Mouse (Mus musculus) spleen, postnatal 10 days (tissue): ENCODE measurements at regions not wholly inside any gene's neighbourhood (a gene's known extent, or its start where the extent isn't known, plus 50 kb on each side); places are given as distances from the start of the nearest gene placed in this dataset.

ENCODE experiments used
- DNase-seq, 2 experiments: peaks; one replicate each; pipeline ENCODE4 v3.0.0; 2021 to 2022; ENCODE audit warnings: low spot score in 2 of 2

GRCm38 (mm10) chr14:68022925-68023324 lies 1271.2 kb downstream of the Synb start:
- DNase-seq: no peak

GRCm38 (mm10) chr14:68021240-68021639 lies 1272.9 kb downstream of the Synb start:
- DNase-seq: no peak

- DNase-seq: no peak
Measured at GRCm38 (mm10) chr14:68020769-68021168, 1273.3 kb downstream of the Synb start.

- DNase-seq: no peak
Measured at GRCm38 (mm10) chr14:68018686-68019085, 1275.4 kb downstream of the Synb start.

DNA sequence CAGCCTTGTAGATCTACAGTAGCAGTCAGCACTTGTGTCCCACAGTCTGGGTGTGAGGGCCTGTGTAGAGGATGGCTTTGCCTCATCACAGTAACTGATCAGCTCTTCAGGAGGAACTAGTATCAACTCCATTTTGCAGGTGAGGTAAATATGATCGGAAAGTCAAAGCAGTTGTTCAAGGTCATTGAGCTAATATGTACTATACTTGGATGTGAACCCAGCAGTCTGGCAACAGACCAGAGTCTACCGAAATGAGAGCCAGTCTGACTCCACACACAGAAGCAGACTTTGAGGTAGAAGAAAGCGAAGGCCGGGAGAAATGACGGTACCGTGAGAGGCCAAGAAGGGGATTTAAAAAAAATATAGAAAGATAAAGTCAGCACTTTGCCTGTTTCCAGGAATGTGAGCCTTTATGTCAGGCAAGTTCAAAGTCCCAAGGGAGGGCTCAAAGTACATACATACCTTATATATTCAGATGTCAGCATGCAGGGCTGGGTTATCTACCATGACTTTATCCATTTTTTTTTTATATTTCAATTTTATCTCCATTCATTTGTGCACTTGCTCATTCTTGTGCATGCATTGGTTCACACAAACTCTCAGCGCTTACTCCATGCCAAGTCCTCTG lies 1297.2 kb downstream of the Synb start:
- no peak for DNase-seq

GRCm38 (mm10) chr14:67993611-67994051 lies 1300.5 kb downstream of the Synb start:
- no peak for DNase-seq

DNA sequence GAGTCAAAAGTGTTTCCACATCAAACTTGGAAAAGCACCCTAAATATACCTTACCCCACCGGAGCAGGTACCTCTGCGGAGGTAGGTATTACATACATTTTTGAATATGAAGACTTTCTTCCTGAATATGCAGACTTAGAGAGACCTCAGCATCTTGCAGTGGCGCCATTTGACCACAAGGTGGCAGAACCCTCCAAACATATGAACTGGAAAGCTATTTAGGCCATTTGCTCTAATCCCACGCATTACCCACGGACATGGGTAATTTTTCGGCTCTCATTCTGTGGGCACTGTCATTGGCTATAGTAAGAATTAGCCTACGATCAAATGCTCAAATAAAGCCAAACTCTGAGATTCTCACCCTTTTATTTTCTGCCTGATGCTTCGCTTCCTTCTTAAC lies 1301.0 kb downstream of the Synb start:
- DNase-seq: peak; percentile 12 to 54

DNA sequence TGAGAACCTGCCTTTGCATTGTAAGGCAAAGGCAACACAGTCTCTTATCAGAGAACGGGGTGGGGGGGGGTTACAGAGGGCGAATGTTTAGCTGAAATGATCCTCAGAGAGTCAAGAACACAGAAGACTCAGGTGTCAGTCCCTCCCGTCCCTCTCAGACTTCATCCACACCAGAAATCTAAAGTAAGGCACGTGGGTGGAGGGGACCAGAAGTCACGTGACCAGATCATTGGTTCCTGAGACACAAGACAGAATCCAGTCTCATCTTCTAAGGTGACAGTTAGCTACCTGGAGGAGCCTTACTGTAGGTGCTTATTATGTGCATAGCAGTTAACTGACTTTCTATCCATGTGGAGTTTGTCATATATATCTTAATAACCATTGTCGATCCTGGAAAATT lies 1302.0 kb downstream of the Synb start:
- DNase-seq: no peak

DNA sequence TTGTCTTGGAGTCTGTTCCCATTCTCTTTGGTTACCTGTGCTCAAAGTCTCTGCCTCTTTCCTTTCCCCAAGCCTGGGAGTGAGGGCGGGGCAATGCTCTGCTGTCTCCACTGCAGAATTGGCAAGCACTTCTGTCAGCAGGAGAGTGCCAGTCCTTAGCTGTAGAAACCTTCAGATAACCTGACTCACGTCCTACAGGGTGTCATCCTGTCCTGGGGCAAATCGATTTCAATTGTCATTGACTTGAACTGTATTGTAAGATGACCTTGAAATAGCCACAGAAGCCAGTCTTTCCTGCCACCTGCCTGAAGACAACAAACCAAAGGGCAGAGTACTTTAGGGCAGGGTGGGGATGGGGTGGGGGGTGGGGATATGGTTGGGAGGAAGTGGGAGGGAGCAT lies 1303.8 kb downstream of the Synb start:
- no peak for DNase-seq
